Mouse (Mus musculus) intestine, embryonic 16.5 days (tissue): ENCODE results near the gene Uvrag. TPM values are rescaled to one million over a fixed set of nuclear protein-coding genes. Genes with fewer than 3 reads are reported as not detected.
A peak's percentile ranks its signal among the peaks of the same experiment; 100 is the strongest.

Source experiments
- ATAC-seq: fragments of 200-750 bp; cut with Nextera tagmentation; 2 replicates; pipeline ENCODE4 v1.8.0; 2017; ENCODE audit warnings: moderate TSS enrichment, moderate library complexity
- H3K27ac ChIP-seq: fragments of 300-500 bp; sonication (generic); 2 replicates; pipeline ENCODE4 v1.5.1; 2014; ENCODE audit warnings: mild to moderate bottlenecking, low read length
- H3K27me3 ChIP-seq: fragments of 300-500 bp; sonication (generic); replicated peaks from 2 replicates; pipeline ENCODE4 v1.6.1; 2014; ENCODE audit warnings: low read length, control low read depth, mixed read lengths; ENCODE audit not compliant: control insufficient read depth, insufficient read depth
- H3K36me3 ChIP-seq: fragments of 300-500 bp; sonication (generic); 2 replicates; pipeline ENCODE4 v1.6.1; 2014; ENCODE audit warnings: low read length, control low read depth; ENCODE audit not compliant: control insufficient read depth, insufficient read depth
- H3K4me1 ChIP-seq: fragments of 300-500 bp; sonication (generic); 2 replicates; pipeline ENCODE4 v1.6.1; 2014; ENCODE audit warnings: low read length, control low read depth, mixed read lengths; ENCODE audit not compliant: control insufficient read depth, insufficient read depth
- H3K4me2 ChIP-seq: fragments of 300-500 bp; sonication (generic); 2 replicates; pipeline ENCODE4 v1.6.1; 2014; ENCODE audit warnings: low read depth, low read length, control low read depth
- H3K4me3 ChIP-seq: fragments of 300-500 bp; sonication (generic); 2 replicates; pipeline ENCODE4 v1.5.1; 2014; ENCODE audit warnings: mild to moderate bottlenecking, low read length
- H3K9ac ChIP-seq: fragments of 300-500 bp; sonication (generic); 2 replicates; pipeline ENCODE4 v1.6.1; 2014; ENCODE audit warnings: low read depth, low read length
- H3K9me3 ChIP-seq: fragments of 300-500 bp; sonication (generic); 2 replicates; pipeline ENCODE4 v1.6.1; 2016; ENCODE audit warnings: low read length, control low read depth; ENCODE audit not compliant: control insufficient read depth
- WGBS: fragments of 180-500 bp; shearing (Covaris S2); extraction: QIAGEN DNeasy Blood & Tissue Kit; methylation state at CpG from one replicate; pipeline ENCODE4 v1.1.7; 2014; 5-methylcytosine and 5-hydroxymethylcytosine counted together
- polyA plus RNA-seq: library from polyadenylated mRNA; unstranded; fragments of >200 nt; fragmentation: Nextera tagmentation; extraction: Ambion mirVana; gene quantifications from 2 replicates; pipeline ENCODE4 v1.2.1, GENCODE M21; 2015

Gene Uvrag
- polyA plus RNA-seq, 1 experiment from 2014 or later: 17.4 TPM

GRCm38 (mm10) chr7:98843649-98844048 is 297.3 kb downstream of the Uvrag start:
- Histone ChIP-seq H3K27me3 (peaks cover 3% of the 10 kb centered on the region; the same call in 1 of the 2 replicates), H3K27ac (no peak overlapping the region), H3K9me3 (no peaks in the 10 kb centered on the region), H3K9ac (no peak overlapping the region), H3K4me1 (peaks cover 23% of the 10 kb centered on the region), H3K4me2 (no peak overlapping the region), H3K4me3 (no peak overlapping the region), H3K36me3 (no peaks in the 10 kb centered on the region)
- 47% methylated on average over 7 of the region's 7 CpGs for WGBS
- no peak for ATAC-seq

DNA sequence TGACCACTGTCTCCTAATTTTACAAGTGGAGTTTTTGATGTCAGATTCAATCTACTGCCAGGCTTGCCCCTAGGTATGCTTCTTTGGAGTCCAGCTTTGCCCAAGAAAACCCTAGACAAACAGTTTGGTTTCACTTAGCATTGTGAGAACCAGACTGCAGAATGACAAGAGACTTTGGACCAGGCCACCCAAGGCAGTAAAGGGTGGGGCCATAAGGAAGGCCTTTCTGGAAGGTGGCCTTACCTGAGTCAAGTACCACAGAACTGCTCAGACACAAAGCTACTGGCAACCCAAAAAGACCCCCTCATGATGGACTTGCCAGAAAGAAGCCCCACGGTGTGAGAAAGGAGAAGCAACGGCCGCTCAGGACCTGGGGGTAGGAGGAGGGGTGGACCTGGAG is 297.9 kb downstream of the Uvrag start:
- ATAC-seq: peak; percentile 63
- WGBS: 85% methylated on average over 3 of the region's 3 CpGs
- Histone ChIP-seq H3K4me3 (no peak overlapping the region), H3K27me3 (peaks cover 3% of the 10 kb centered on the region; the same call in 1 of the 2 replicates), H3K9ac (no peak overlapping the region), H3K4me1 (peaks cover 27% of the 10 kb centered on the region), H3K36me3 (no peaks in the 10 kb centered on the region), H3K27ac (no peak overlapping the region), H3K9me3 (no peaks in the 10 kb centered on the region), H3K4me2 (no peak overlapping the region)

- H3K4me1 ChIP-seq: peaks cover 34% of the 10 kb centered on the region
- no peak overlapping the region for H3K9ac ChIP-seq
- ATAC-seq: no peak
- 49% methylated on average over 3 of the region's 3 CpGs for WGBS
- no peak overlapping the region for H3K27ac ChIP-seq
- H3K4me2 ChIP-seq: no peak overlapping the region
- H3K9me3 ChIP-seq: no peaks in the 10 kb centered on the region
- no peaks in the 10 kb centered on the region for H3K36me3 ChIP-seq
- H3K27me3 ChIP-seq: peaks cover 11% of the 10 kb centered on the region
- H3K4me3 ChIP-seq: no peak overlapping the region
Observed at GRCm38 (mm10) chr7:98841802-98842201, 299.1 kb downstream of the Uvrag start.

- Histone ChIP-seq H3K4me2 (no peak overlapping the region), H3K27me3 (peaks cover 22% of the 10 kb centered on the region)
- no peak for ATAC-seq
Observed at GRCm38 (mm10) chr7:98840771-98841170, 300.2 kb downstream of the Uvrag start.

GRCm38 (mm10) chr7:98839312-98839711 is 301.6 kb downstream of the Uvrag start:
- Histone ChIP-seq H3K4me2 (peak overlapping the region; percentile 98), H3K9ac (peak overlapping the region; percentile 62), H3K4me3 (peak overlapping the region; percentile 52), H3K4me1 (peaks cover 48% of the 10 kb centered on the region), H3K9me3 (no peaks in the 10 kb centered on the region), H3K36me3 (no peaks in the 10 kb centered on the region), H3K27me3 (peaks cover 32% of the 10 kb centered on the region), H3K27ac (no peak overlapping the region)
- 12% methylated on average over 12 of the region's 12 CpGs for WGBS
- no peak for ATAC-seq

More at GRCm38 (mm10) chr7:98840771-98841170, 300.2 kb downstream of the Uvrag start:
- Histone ChIP-seq H3K4me1 (peaks cover 43% of the 10 kb centered on the region), H3K9ac (no peak overlapping the region), H3K27ac (no peak overlapping the region), H3K36me3 (no peaks in the 10 kb centered on the region), H3K9me3 (no peaks in the 10 kb centered on the region), H3K4me3 (no peak overlapping the region)
- WGBS: 49% methylated on average over 3 of the region's 3 CpGs

DNA sequence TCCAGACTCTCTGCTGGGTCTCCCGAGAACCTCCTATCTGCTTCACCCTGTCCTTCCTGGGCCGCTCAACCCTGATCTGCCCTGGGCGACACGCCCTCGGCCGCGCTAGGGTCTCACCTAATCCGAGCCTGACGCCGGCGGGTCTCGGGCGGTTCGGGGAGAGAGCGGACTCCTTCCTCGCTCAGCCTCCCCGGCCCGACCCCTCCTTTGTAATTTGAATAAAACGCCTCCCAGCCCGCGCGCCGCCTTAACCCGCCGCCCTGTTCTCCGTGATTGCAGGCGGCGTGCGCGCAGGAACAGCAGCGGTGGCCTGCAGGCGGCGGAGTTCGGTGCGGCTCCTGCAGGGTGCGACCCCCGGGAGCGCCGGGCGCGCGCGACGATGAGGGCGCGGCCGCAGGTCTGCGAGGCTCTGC is 302.2 kb downstream of the Uvrag start:
- Histone ChIP-seq H3K4me1 (peaks cover 48% of the 10 kb centered on the region), H3K9ac (peak overlapping the region; percentile 62), H3K27me3 (peaks cover 32% of the 10 kb centered on the region), H3K9me3 (no peaks in the 10 kb centered on the region), H3K27ac (no peak overlapping the region), H3K36me3 (no peaks in the 10 kb centered on the region), H3K4me2 (peak overlapping the region; percentile 98), H3K4me3 (peak overlapping the region; percentile 52)
- WGBS: under 1% methylated on average over 48 of the region's 48 CpGs
- peak; percentile 34 for ATAC-seq

DNA sequence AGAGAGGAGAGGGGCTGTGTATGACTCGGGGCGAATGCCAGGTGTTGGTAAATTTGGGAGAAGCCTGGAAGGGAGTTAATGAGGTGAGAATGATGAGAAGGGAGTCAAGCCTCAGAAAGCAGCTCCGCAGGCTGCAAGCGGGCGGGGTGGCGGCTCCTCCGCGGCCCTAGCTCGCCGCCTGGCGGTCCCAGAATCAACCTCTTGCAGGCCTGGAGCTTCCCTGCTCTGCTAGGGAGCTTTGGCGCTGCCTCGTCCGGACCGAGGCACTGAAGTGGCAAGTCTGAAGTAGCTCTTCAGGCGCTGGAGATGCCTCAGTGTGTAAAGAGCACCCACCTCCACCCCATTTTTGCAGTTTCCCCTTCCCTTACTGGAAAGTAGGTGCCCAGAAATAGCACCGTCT is 303.0 kb downstream of the Uvrag start:
- no peaks in the 10 kb centered on the region for H3K36me3 ChIP-seq
- 0 out of 2 replicates have a peak overlapping the region, but pooled peaks have one; percentile 62 for H3K9ac ChIP-seq
- ATAC-seq: peak; percentile 64
- peaks cover 43% of the 10 kb centered on the region for H3K4me1 ChIP-seq
- no peak overlapping the region for H3K27ac ChIP-seq
- H3K27me3 ChIP-seq: peaks cover 38% of the 10 kb centered on the region
- H3K4me2 ChIP-seq: peak overlapping the region; percentile 98
- under 1% methylated on average over 17 of the region's 17 CpGs for WGBS
- H3K4me3 ChIP-seq: peak overlapping the region; percentile 52
- H3K9me3 ChIP-seq: no peaks in the 10 kb centered on the region

- H3K27ac ChIP-seq: no peak overlapping the region
Observed at GRCm38 (mm10) chr7:98836646-98837045, 304.3 kb downstream of the Uvrag start.

DNA sequence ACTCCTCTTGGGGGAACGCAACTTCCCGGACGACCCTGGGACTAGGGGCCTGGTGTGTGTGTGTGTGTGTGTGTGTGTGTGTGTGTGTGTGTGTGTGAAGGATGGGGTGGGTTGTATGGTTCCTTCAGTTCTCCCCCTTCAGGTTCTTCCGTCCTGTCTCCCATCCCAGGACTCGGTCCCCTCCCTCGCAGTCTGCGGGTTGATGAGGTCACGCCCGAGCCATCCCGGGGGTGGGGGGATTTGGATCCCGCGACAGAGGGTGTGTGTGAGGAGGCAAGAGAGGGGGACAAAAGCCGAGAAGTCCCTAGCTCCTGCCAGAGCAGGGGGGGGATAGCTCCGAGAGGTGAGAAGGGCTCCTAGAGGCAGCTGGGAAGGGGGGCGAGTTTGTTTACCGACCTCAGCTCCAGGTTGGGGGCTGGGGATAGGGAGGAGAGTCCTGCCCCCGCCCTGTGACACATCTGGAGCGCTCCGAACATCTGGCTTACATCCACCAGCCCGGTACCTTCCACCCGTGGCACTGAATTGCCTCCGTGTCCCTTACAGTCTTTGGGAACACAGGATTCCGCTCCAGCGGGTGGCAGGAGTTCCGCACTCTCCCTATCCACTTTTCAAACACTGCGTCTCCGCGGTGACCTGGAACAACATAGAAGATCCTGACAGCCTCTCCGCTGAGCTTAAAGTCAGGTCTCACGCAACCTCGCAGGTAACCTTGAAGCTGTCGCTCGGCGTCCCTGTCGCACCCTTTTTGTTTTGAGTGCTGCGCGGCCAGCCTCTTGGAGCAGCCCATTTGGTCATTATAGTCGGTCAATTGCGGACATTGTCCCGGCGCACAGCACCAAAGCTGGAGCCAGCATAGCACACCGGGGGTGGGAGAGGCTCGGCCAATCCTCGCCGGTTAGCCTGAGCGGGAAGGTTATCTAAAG is 305.2 kb downstream of the Uvrag start:
- Histone ChIP-seq H3K9me3 (no peaks in the 10 kb centered on the region), H3K4me2 (peak overlapping the region; percentile 99), H3K4me3 (peak overlapping the region; percentile 59), H3K27ac (no peak overlapping the region), H3K9ac (peak overlapping the region; percentile 66), H3K4me1 (peaks cover 33% of the 10 kb centered on the region), H3K36me3 (no peaks in the 10 kb centered on the region), H3K27me3 (peaks cover 45% of the 10 kb centered on the region)
- ATAC-seq: no peak
- under 1% methylated on average over 46 of the region's 46 CpGs for WGBS

More at GRCm38 (mm10) chr7:98836646-98837045, 304.3 kb downstream of the Uvrag start:
- Histone ChIP-seq H3K4me2 (peak overlapping the region; percentile 99), H3K36me3 (no peaks in the 10 kb centered on the region), H3K4me3 (peak overlapping the region; percentile 59), H3K4me1 (peaks cover 33% of the 10 kb centered on the region), H3K27me3 (peaks cover 45% of the 10 kb centered on the region), H3K9me3 (no peaks in the 10 kb centered on the region), H3K9ac (no peak overlapping the region)
- WGBS: 3% methylated on average over 23 of the region's 23 CpGs
- ATAC-seq: no peak
